In genomic region chr3:86775444-86775828, GRCm38 (mm10) we compare ENCODE assay signal across 12 mouse cellular contexts.
DNase-seq lines count a peak whose midpoint lies in the region; ATAC-seq lines count a peak whose summit lies in the region.
"Had no signal": no experiment of that assay in that cellular context is flagged by ENCODE, and none has a peak within 500 bp of the region (broad histone marks: within the 10 kb centered on the region; RNA-seq: fewer than 3 reads in every experiment).

No protein-coding gene starts in this region.

- H3K9ac ChIP-seq in hindbrain, embryonic 11.5 days (ENCODE audit: low read depth, low read length) = no peak overlapping the region
- no peak overlapping the region for H3K9ac ChIP-seq in embryonic facial prominence, embryonic 12.5 days
- peak overlapping the region; percentile 29; the same call in 1 of the 2 replicates for H3K9ac ChIP-seq in hindbrain, embryonic 13.5 days
- no peak overlapping the region for H3K9ac ChIP-seq in midbrain, embryonic 12.5 days (replicated peaks)

- no peak overlapping the region for H3K4me3 ChIP-seq in hindbrain, embryonic 10.5 days
- H3K4me3 ChIP-seq in hindbrain, embryonic 11.5 days (ENCODE audit: low read depth, low read length) = no peak overlapping the region
- no peak overlapping the region for H3K4me3 ChIP-seq in embryonic facial prominence, embryonic 12.5 days
- no peak overlapping the region for H3K4me3 ChIP-seq in hindbrain, embryonic 13.5 days
- no peak overlapping the region for H3K4me3 ChIP-seq in midbrain, embryonic 12.5 days

- no peak for ATAC-seq in hindbrain, embryonic 11.5 days (ENCODE audit: low FRiP score)
- no peak for ATAC-seq in embryonic facial prominence, embryonic 12.5 days (ENCODE audit: insufficient number of reproducible peaks, insufficient read depth, low FRiP score, low TSS enrichment)
- ATAC-seq in hindbrain, embryonic 13.5 days (ENCODE audit: low FRiP score) = peak; percentile 50; the same call in 1 of the 2 replicates
- no peak for ATAC-seq in midbrain, embryonic 12.5 days (ENCODE audit: low FRiP score, low read depth)

- peaks cover 16% of the 10 kb centered on the region for H3K4me1 ChIP-seq in hindbrain, embryonic 10.5 days (replicated peaks)
- 0 out of 2 replicates have a peak, but pooled peaks cover 2% of the 10 kb centered on the region for H3K4me1 ChIP-seq in hindbrain, embryonic 11.5 days (replicated peaks; ENCODE audit: control insufficient read depth, insufficient read depth, low read length)
- peaks cover 16% of the 10 kb centered on the region; the same call in 1 of the 2 replicates for H3K4me1 ChIP-seq in embryonic facial prominence, embryonic 12.5 days
- peaks cover 33% of the 10 kb centered on the region for H3K4me1 ChIP-seq in hindbrain, embryonic 13.5 days (replicated peaks)
- H3K4me1 ChIP-seq in midbrain, embryonic 12.5 days = peaks cover 9% of the 10 kb centered on the region; the same call in 1 of the 2 replicates

- H3K27me3 ChIP-seq in hindbrain, embryonic 10.5 days (ENCODE audit: insufficient read depth, poor library complexity, severe bottlenecking) = no peaks in the 10 kb centered on the region
- no peaks in the 10 kb centered on the region for H3K27me3 ChIP-seq in hindbrain, embryonic 11.5 days (ENCODE audit: control insufficient read depth, insufficient read depth, low read length)
- no peaks in the 10 kb centered on the region for H3K27me3 ChIP-seq in embryonic facial prominence, embryonic 12.5 days
- no peaks in the 10 kb centered on the region for H3K27me3 ChIP-seq in hindbrain, embryonic 13.5 days
- no peaks in the 10 kb centered on the region for H3K27me3 ChIP-seq in midbrain, embryonic 12.5 days

- WGBS in hindbrain, embryonic 10.5 days = 83% methylated on average over 6 of the region's 6 CpGs
- WGBS in hindbrain, embryonic 11.5 days = 96% methylated on average over 6 of the region's 6 CpGs
- 86% methylated on average over 6 of the region's 6 CpGs for WGBS in embryonic facial prominence, embryonic 12.5 days
- WGBS in hindbrain, embryonic 13.5 days = 69% methylated on average over 6 of the region's 6 CpGs
- WGBS in midbrain, embryonic 12.5 days = 86% methylated on average over 6 of the region's 6 CpGs

- no peak for DNase-seq in hindbrain, embryonic 10.5 days (ENCODE audit: low spot score)
- no peak for DNase-seq in hindbrain, embryonic 11.5 days (ENCODE audit: low spot score)
- no peak for DNase-seq in thymus, postnatal 4 days
- DNase-seq in adrenal gland, adult 8-10 months = no peak
- no peak for DNase-seq in spleen, postnatal 36 days (ENCODE audit: low spot score in 2 of 2)
- DNase-seq: kidney, adult 9 months; layer of hippocampus, postnatal 36 days; lung, adult 2 months; thymus, adult 2 months had no signal

- no peak overlapping the region for H3K4me2 ChIP-seq in hindbrain, embryonic 11.5 days (replicated peaks; ENCODE audit: low read depth, low read length)
- H3K4me2 ChIP-seq in embryonic facial prominence, embryonic 12.5 days (replicated peaks) = no peak overlapping the region
- H3K4me2 ChIP-seq in hindbrain, embryonic 13.5 days = 0 out of 2 replicates have a peak overlapping the region, but pooled peaks have one; percentile 4
- no peak overlapping the region for H3K4me2 ChIP-seq in midbrain, embryonic 12.5 days (replicated peaks)

- no peaks in the 10 kb centered on the region for H3K36me3 ChIP-seq in hindbrain, embryonic 10.5 days
- H3K36me3 ChIP-seq in hindbrain, embryonic 11.5 days (ENCODE audit: control insufficient read depth, insufficient read depth, low read length) = no peaks in the 10 kb centered on the region
- no peaks in the 10 kb centered on the region for H3K36me3 ChIP-seq in embryonic facial prominence, embryonic 12.5 days
- peaks cover 18% of the 10 kb centered on the region; the same call in 1 of the 2 replicates for H3K36me3 ChIP-seq in hindbrain, embryonic 13.5 days
- 0 out of 2 replicates have a peak, but pooled peaks cover 8% of the 10 kb centered on the region for H3K36me3 ChIP-seq in midbrain, embryonic 12.5 days

- peak overlapping the region; percentile 78 for H3K27ac ChIP-seq in hindbrain, embryonic 10.5 days
- no peak overlapping the region for H3K27ac ChIP-seq in hindbrain, embryonic 11.5 days (ENCODE audit: low read depth, low read length)
- peak overlapping the region; percentile 61 for H3K27ac ChIP-seq in embryonic facial prominence, embryonic 12.5 days
- peak overlapping the region; percentile 78 for H3K27ac ChIP-seq in hindbrain, embryonic 13.5 days
- peak overlapping the region; percentile 15; the same call in 1 of the 2 replicates for H3K27ac ChIP-seq in midbrain, embryonic 12.5 days (replicated peaks)

- H3K9me3 ChIP-seq in hindbrain, embryonic 10.5 days = no peaks in the 10 kb centered on the region
- H3K9me3 ChIP-seq in hindbrain, embryonic 11.5 days (ENCODE audit: control insufficient read depth, low read length) = no peaks in the 10 kb centered on the region
- H3K9me3 ChIP-seq in embryonic facial prominence, embryonic 12.5 days = no peaks in the 10 kb centered on the region
- H3K9me3 ChIP-seq in hindbrain, embryonic 13.5 days = no peaks in the 10 kb centered on the region
- no peaks in the 10 kb centered on the region for H3K9me3 ChIP-seq in midbrain, embryonic 12.5 days
